Mouse (Mus musculus) liver, embryonic 16.5 days (tissue): ENCODE data around the gene Capn13. TPM values are rescaled to one million over a fixed set of nuclear protein-coding genes. Genes with fewer than 3 reads are reported as not detected.

Source experiments
- ATAC-seq: fragments of 200-750 bp; cut with Nextera tagmentation; 2 replicates; pipeline ENCODE4 v1.8.0; 2017; ENCODE audit warnings: low read depth, mild to moderate bottlenecking, moderate number of reproducible peaks, moderate library complexity
- H3K27ac ChIP-seq: fragments of 300-500 bp; sonication (generic); 2 replicates; pipeline ENCODE4 v1.5.1; 2014; ENCODE audit warnings: mild to moderate bottlenecking, low read length
- H3K27me3 ChIP-seq: fragments of 300-500 bp; sonication (generic); 2 replicates; pipeline ENCODE4 v1.6.1; 2014; ENCODE audit warnings: low read depth, low read length, mixed read lengths; ENCODE audit not compliant: control insufficient read depth, insufficient read depth
- H3K36me3 ChIP-seq: fragments of 300-500 bp; sonication (generic); 2 replicates; pipeline ENCODE4 v1.6.1; 2014; ENCODE audit warnings: mild to moderate bottlenecking; ENCODE audit not compliant: control insufficient read depth, insufficient read depth
- H3K4me1 ChIP-seq: fragments of 300-500 bp; sonication (generic); 2 replicates; pipeline ENCODE4 v1.6.1; 2014; ENCODE audit warnings: low read depth, low read length, mixed read lengths; ENCODE audit not compliant: control insufficient read depth
- H3K4me2 ChIP-seq: fragments of 300-500 bp; sonication (generic); 2 replicates; pipeline ENCODE4 v1.6.1; 2014; ENCODE audit warnings: low read depth, low read length, mixed read lengths
- H3K4me3 ChIP-seq: fragments of 300-500 bp; sonication (generic); 2 replicates; pipeline ENCODE4 v1.5.1; 2014; ENCODE audit warnings: low read depth, mild to moderate bottlenecking, low read length
- H3K9ac ChIP-seq: fragments of 300-500 bp; sonication (generic); 2 replicates; pipeline ENCODE4 v1.6.1; 2014; ENCODE audit warnings: low read depth, low read length
- H3K9me3 ChIP-seq: fragments of 300-500 bp; sonication (generic); replicated peaks from 2 replicates; pipeline ENCODE4 v1.6.1; 2016; ENCODE audit warnings: low read length; ENCODE audit not compliant: control insufficient read depth
- WGBS: fragments of 180-500 bp; shearing (Covaris S2); extraction: QIAGEN DNeasy Blood & Tissue Kit; methylation state at CpG from one replicate; pipeline ENCODE4 v1.1.7; 2014; ENCODE audit not compliant: insufficient replicate concordance; 5-methylcytosine and 5-hydroxymethylcytosine counted together
- polyA plus RNA-seq: library from polyadenylated mRNA; unstranded; fragments of >200 nt; fragmentation: Nextera tagmentation; extraction: Ambion mirVana; gene quantifications from 2 replicates; pipeline ENCODE4 v1.2.1, GENCODE M21; 2015

Gene Capn13
- polyA plus RNA-seq, 1 experiment from 2014 or later, result not detected

DNA sequence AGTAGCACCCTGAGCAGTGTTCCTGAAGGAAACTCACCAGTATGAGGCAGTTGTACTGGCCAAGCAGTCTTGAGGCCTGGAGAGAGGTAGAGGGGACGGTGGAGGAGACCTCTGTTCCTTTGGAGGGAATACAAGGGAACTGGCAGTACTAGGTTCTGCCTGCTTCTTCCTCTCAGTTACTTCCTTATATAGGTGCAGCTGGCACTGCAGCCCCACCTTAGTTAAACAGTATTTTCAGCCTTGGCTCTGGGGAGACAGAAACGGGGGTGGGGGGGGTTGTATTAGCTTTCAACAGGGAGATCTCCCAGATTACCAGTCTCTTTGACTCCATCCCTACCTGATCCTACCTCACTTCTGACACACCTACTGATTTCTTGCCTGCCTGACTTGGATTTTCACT, 1.5 kb downstream of the Capn13 start:
- H3K4me2 ChIP-seq, result no peak overlapping the region
- no peak for ATAC-seq
- H3K27me3 ChIP-seq, result no peaks in the 10 kb centered on the region
- 26% methylated on average over 2 of the region's 2 CpGs for WGBS
- no peak overlapping the region for H3K4me3 ChIP-seq
- H3K27ac ChIP-seq, result no peak overlapping the region
- no peak overlapping the region for H3K9ac ChIP-seq
- H3K4me1 ChIP-seq, result no peaks in the 10 kb centered on the region
- no peaks in the 10 kb centered on the region for H3K9me3 ChIP-seq
- H3K36me3 ChIP-seq, result no peaks in the 10 kb centered on the region

DNA sequence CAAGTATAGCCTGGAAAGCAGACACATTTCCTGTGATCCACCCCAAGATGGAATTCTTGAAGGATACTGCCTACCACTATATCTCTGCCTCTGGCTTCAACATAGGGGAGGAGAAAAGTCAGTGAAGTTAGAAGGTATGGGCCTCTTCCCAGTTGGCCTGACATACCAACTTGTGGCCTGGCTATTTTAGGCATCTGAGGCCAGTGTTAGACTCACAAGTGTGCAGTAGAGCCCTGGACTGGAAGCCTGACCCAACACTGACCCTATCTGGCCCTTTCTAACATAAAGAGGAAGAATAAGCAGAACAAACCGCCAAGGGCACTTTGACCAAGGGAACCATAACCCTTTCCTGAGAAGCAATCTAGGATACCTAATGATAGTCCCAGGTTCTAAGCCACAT, 7.3 kb downstream of the Capn13 start:
- Histone ChIP-seq H3K9ac (no peak overlapping the region), H3K4me3 (no peak overlapping the region), H3K36me3 (no peaks in the 10 kb centered on the region), H3K4me1 (no peaks in the 10 kb centered on the region), H3K9me3 (no peaks in the 10 kb centered on the region), H3K27ac (no peak overlapping the region), H3K4me2 (no peak overlapping the region), H3K27me3 (no peaks in the 10 kb centered on the region)
- WGBS, result 38% methylated on average over 1 of the region's 1 CpGs
- ATAC-seq, result no peak

DNA sequence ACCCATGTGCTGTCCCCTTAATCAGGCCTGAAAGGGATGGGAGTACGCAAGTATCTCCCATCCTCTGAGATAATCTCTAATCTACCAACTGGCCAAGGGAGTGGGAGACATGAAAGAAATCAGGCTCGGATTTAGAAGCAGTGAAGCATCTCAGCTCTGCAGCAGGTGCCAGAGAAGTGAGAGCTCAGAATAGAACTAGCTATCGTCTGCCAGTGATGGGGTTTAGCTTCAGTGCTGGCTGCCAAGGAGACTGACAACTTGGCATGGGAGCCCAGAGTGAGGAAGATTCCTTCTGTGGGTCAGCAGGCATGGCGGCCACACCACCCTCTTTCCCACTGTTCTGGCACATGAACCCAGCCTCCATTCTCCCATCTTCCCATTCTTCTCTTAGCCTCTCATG, 8.9 kb downstream of the Capn13 start:
- Histone ChIP-seq H3K4me2 (no peak overlapping the region), H3K4me3 (no peak overlapping the region), H3K9ac (no peak overlapping the region), H3K27ac (no peak overlapping the region), H3K27me3 (no peaks in the 10 kb centered on the region), H3K36me3 (no peaks in the 10 kb centered on the region), H3K9me3 (no peaks in the 10 kb centered on the region), H3K4me1 (no peaks in the 10 kb centered on the region)
- 58% methylated on average over 4 of the region's 4 CpGs for WGBS
- no peak for ATAC-seq

DNA sequence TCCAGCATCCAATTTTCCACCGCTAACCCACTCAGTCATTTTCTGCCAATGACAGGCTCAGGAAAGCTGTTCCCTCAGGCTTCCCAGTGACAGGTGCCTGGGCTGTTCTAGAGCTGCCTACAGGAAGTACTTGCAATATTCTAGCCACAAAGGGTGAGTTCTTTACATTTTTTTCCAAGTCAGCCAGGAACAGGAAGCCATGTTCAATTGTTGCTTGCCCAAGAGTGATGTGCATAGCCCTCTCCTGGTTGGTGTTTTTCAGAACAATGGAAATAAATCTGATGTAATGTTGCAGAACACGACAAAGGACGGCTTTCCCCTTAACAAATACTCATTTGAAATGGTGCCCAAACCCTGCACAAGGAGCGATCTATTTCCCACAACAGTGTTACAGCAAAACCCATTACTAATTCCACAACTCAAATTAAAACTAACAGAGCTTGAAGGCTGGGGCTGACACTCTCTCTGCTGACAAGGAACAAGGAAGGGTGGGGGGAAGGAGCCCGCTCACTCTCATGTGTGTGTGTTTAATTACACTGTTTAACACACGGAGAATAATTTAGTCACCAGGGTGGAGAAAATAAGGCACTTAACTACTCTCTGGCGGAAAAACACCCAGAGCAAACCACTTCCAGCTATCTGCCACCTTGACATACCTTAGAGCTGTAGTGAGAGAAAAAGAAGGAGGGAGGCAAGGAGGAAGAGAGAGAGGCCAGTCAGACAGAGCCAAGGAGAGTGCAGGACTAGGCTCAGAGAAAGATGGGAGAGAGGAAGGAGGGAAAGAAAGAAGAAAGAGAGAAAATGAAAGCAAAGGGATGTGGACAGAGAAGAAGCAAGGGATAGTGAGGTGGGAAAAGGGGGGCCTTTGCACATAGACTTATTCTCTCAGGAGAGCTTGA, 10.2 kb downstream of the Capn13 start:
- Histone ChIP-seq H3K27me3 (no peaks in the 10 kb centered on the region), H3K4me3 (no peak overlapping the region), H3K4me1 (no peaks in the 10 kb centered on the region), H3K9me3 (no peaks in the 10 kb centered on the region), H3K9ac (no peak overlapping the region), H3K4me2 (no peak overlapping the region), H3K36me3 (no peaks in the 10 kb centered on the region), H3K27ac (no peak overlapping the region)
- ATAC-seq, result no peak
- 43% methylated on average over 7 of the region's 7 CpGs for WGBS

DNA sequence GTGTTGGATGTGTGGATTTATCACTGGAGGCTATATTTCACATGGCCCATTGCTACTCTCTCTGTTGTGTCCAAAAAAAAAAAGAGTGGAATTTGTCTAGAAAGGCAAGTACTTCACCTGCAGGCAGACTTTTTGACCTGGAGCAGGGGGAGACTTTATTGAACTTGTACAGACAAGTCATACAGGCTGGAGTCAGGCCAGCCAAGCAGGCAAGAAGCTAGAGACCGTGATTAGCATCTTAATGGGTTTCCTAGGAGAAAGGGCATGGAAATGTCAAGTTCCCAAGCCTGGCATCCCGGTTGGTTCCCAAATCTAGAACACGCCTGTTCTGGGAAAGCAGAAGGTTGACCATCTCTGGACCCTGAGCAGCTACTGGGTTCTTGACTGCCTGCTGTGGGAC, 11.3 kb downstream of the Capn13 start:
- no peaks in the 10 kb centered on the region for H3K9me3 ChIP-seq
- no peak for ATAC-seq
- H3K4me1 ChIP-seq, result no peaks in the 10 kb centered on the region
- no peak overlapping the region for H3K4me2 ChIP-seq
- H3K9ac ChIP-seq, result no peak overlapping the region
- H3K4me3 ChIP-seq, result no peak overlapping the region
- no peaks in the 10 kb centered on the region for H3K27me3 ChIP-seq
- no peak overlapping the region for H3K27ac ChIP-seq
- 50% methylated on average over 3 of the region's 3 CpGs for WGBS
- H3K36me3 ChIP-seq, result no peaks in the 10 kb centered on the region

DNA sequence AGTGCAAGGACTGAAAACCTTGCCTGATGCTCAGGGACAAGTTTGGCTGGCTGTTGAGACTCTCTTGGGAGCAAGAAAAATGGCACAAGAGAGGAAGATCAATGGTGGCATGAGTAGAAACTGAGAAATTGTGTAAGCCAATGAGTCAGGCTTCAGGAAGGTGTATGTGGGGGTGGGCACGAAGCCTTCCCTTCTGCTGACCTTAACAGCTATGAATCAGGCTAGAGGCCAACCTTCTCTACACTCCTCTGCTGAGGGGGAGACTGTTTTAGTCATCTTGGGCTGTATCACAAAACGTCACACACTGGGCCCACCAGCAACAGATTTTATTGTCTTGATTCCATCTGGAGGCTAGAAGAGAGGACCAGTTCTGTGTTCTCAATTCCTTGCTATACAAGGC, 14.1 kb downstream of the Capn13 start:
- no peaks in the 10 kb centered on the region for H3K9me3 ChIP-seq
- no peaks in the 10 kb centered on the region for H3K36me3 ChIP-seq
- WGBS, result 38% methylated on average over 2 of the region's 2 CpGs
- H3K4me3 ChIP-seq, result no peak overlapping the region
- ATAC-seq, result no peak
- no peaks in the 10 kb centered on the region for H3K4me1 ChIP-seq
- no peak overlapping the region for H3K4me2 ChIP-seq
- no peaks in the 10 kb centered on the region for H3K27me3 ChIP-seq
- H3K27ac ChIP-seq, result no peak overlapping the region
- H3K9ac ChIP-seq, result no peak overlapping the region

DNA sequence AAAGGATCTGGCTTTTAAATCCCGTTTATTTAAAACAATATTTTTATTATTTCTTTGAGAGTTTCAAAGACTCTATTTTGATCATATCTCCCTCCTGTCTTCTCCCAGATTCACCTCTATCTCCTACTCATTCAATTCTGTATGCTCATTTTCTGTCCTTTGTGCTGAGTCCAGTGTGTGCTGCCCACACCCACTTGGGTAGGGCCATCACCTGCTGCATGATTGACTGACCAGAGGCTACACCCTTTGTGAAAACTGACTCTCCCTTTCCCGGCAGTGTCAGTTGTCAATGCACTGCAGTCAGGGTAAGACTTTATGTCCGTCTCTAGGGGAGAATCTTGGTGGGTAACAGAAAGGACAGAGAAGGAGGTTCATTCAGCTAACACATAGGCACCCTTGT, 14.7 kb downstream of the Capn13 start:
- no peaks in the 10 kb centered on the region for H3K9me3 ChIP-seq
- no peak overlapping the region for H3K27ac ChIP-seq
- ATAC-seq, result no peak
- no peak overlapping the region for H3K4me2 ChIP-seq
- 50% methylated on average over 3 of the region's 3 CpGs for WGBS
- H3K36me3 ChIP-seq, result no peaks in the 10 kb centered on the region
- no peaks in the 10 kb centered on the region for H3K27me3 ChIP-seq
- no peaks in the 10 kb centered on the region for H3K4me1 ChIP-seq
- no peak overlapping the region for H3K9ac ChIP-seq
- H3K4me3 ChIP-seq, result no peak overlapping the region

DNA sequence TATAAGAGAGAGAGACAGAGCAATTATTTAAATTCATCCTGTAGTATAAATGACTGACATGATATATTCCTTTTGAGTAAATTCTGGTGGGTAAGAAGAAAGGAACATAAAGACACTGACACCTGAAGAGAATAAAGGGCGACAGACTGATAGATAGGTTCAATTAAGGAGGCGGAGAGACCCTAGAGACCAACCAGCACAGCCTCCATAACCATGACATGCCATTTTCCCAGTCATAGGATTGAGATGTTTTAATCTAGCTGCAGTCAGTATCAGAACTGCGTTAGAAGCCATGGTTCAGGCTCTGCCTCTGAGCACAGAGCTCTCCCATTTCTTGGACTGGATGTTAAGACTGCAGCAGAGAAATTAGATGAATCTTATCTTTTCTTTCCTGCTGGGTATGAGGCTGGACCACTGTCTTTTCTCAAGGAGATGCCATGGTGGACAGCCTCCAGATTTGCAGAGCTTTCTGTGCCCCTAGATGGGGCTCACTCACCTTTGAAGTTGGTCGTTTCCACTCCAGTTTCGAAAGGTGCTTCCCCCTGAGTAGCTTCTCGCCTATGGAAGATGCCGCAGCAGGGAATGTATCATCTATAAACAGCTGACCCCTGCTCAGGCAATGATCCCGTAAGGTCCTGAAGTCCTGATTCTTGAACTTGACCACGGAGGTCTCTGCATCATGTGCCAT, 18.2 kb downstream of the Capn13 start:
- no peak overlapping the region for H3K4me3 ChIP-seq
- H3K36me3 ChIP-seq, result no peaks in the 10 kb centered on the region
- H3K4me2 ChIP-seq, result no peak overlapping the region
- H3K27ac ChIP-seq, result no peak overlapping the region
- ATAC-seq, result no peak
- H3K9me3 ChIP-seq, result no peaks in the 10 kb centered on the region
- no peak overlapping the region for H3K9ac ChIP-seq
- H3K27me3 ChIP-seq, result no peaks in the 10 kb centered on the region
- H3K4me1 ChIP-seq, result no peaks in the 10 kb centered on the region
- WGBS, result 57% methylated on average over 9 of the region's 9 CpGs

DNA sequence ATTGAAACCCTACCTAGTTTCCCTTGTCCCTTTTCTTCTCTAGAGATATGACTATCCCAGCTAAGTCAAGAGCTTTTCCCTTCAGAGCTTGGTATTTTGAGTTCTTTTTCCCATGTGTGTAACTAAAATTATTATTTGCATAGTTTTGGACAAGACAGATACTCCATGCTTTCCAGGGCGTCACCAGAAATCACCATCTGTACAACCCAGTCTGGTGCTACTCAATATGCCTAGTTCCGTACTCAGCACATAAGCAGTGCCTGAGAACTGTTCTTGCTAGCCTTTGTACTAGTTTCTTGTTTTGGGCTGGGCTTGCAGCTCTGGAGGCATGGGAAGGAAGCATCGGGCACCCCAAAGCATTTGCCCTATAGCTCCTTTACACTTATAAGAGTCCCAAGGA, 19.0 kb downstream of the Capn13 start:
- ATAC-seq, result no peak
- Histone ChIP-seq H3K36me3 (no peaks in the 10 kb centered on the region), H3K27ac (no peak overlapping the region), H3K4me2 (no peak overlapping the region), H3K9me3 (no peaks in the 10 kb centered on the region), H3K4me1 (no peaks in the 10 kb centered on the region), H3K4me3 (no peak overlapping the region), H3K9ac (no peak overlapping the region), H3K27me3 (no peaks in the 10 kb centered on the region)
- WGBS, result 67% methylated on average over 3 of the region's 3 CpGs
